Mouse (Mus musculus) megakaryocyte, embryonic 14.5 days (primary cell): ENCODE results near the gene Bmp7.

ENCODE experiments used
- FLI1 ChIP-seq: IDR thresholded peaks from 2 replicates; pipeline ENCODE4 v1.6.1; 2012; ENCODE audit warnings: low read length, inconsistent platforms, mixed read lengths
- GATA1 ChIP-seq: IDR thresholded peaks from 3 replicates; pipeline ENCODE4 v1.6.1; 2012; ENCODE audit warnings: mixed read lengths, low read length, inconsistent platforms, borderline replicate concordance

DNA sequence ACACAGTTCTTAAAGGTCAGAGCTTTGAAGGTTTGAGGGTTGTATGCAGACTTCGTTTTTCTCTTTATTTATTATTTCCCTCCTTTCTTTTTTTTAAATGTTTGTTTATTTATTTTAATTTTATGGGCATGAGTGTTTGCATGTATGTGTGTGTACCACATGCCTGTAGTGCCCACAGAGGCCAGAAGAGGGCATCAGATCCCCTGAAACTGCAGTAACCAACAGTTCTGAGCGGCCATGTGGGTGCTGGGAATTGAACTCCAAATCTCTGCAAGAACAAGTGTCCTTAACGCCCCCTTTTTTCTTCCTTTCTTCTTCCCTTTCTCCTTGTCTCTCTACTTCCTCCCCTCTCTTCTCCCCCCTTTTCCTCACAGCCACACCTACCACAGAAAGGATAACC is 20.2 kb upstream of the Bmp7 start:
- TF ChIP-seq FLI1 (no peak), GATA1 (no peak)
